In the genomic region with DNA sequence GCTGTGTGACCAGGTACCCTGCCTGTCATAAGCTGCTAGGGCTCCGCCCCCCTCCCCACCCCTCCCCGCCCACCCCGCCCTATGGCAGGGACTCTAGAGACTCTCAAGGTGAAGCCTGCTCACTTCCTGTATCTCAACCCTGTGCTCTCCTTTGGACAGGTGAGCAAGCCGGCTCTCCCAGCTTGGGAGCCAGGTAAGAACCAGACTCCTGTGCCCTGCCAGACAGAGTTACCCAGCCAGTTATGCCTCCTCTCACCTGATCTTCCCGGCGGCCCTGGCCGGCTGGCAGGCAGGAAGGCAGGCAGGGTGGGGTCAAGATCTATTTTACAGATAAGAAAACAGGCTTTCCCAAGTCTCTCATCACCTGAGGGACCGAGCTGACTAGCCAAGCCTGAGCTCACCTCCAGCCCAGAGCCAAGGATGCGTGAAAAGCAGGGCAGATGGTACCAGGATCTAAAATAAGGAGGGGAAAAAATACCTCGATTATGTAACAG, we compare ENCODE assay signal across 9 mouse cellular contexts. TPM values are rescaled to one million over a fixed set of nuclear protein-coding genes. Genes with fewer than 3 reads are reported as not detected.
DNase-seq lines count a peak whose midpoint lies in the region; ATAC-seq and TF ChIP-seq lines count a peak whose summit lies in the region.
"Had no signal": no experiment of that assay in that cellular context is flagged by ENCODE, and none has a peak within 500 bp of the region (broad histone marks: within the 10 kb centered on the region; RNA-seq: fewer than 3 reads in every experiment).

No protein-coding gene starts in this region.

- H3K9ac ChIP-seq in intestine, embryonic 16.5 days (ENCODE audit: low read depth, low read length): no peak overlapping the region; the same call in 1 of the 2 replicates
- no peak overlapping the region for H3K9ac ChIP-seq in liver, postnatal 0 days (replicated peaks)
- H3K9ac ChIP-seq: limb, embryonic 15.5 days had no signal

- TF ChIP-seq CTCF in liver, postnatal 0 days (IDR thresholded peaks at IDR 0.05; ENCODE audit: low read depth): no peak

- DNase-seq in cerebellum, postnatal 4 days (ENCODE audit: low spot score in 2 of 2): no peak
- peak; percentile 54 for DNase-seq in R1 (ENCODE audit: low read depth, low spot score)
- no peak for DNase-seq in liver, postnatal 0 days
- DNase-seq in yolk sac, embryonic 10.5 days (ENCODE audit: low spot score): peak; percentile 43
- no peak for DNase-seq in T-cell, adult 2 months (ENCODE audit: low spot score)
- no peak for DNase-seq in heart, adult 8-10 months (ENCODE audit: low spot score)

- H3K36me3 ChIP-seq in intestine, embryonic 16.5 days (ENCODE audit: control insufficient read depth, insufficient read depth, low read length): peaks cover 6% of the 10 kb centered on the region
- peaks cover 8% of the 10 kb centered on the region for H3K36me3 ChIP-seq in liver, postnatal 0 days (replicated peaks; ENCODE audit: insufficient read depth, low read length)
- H3K36me3 ChIP-seq: limb, embryonic 15.5 days had no signal

- no peaks in the 10 kb centered on the region for H3K9me3 ChIP-seq in intestine, embryonic 16.5 days (ENCODE audit: control insufficient read depth, low read length)
- H3K9me3 ChIP-seq in liver, postnatal 0 days (ENCODE audit: low read length): no peaks in the 10 kb centered on the region
- H3K9me3 ChIP-seq: limb, embryonic 15.5 days had no signal

- peak overlapping the region; percentile 45; the same call in 1 of the 2 replicates for H3K27ac ChIP-seq in intestine, embryonic 16.5 days (ENCODE audit: low read length)
- H3K27ac ChIP-seq in liver, postnatal 0 days (ENCODE audit: low read depth): no peak overlapping the region
- H3K27ac ChIP-seq: limb, embryonic 15.5 days had no signal

- ATAC-seq in cerebellum, adult (ENCODE audit: insufficient number of reproducible peaks, low FRiP score, low TSS enrichment): peak; percentile 86
- peak; percentile 87 for ATAC-seq in intestine, embryonic 16.5 days
- peak; percentile 33; the same call in 1 of the 2 replicates for ATAC-seq in liver, postnatal 0 days

- H3K27me3 ChIP-seq in intestine, embryonic 16.5 days (replicated peaks; ENCODE audit: control insufficient read depth, insufficient read depth, low read length): no peaks in the 10 kb centered on the region
- no peaks in the 10 kb centered on the region for H3K27me3 ChIP-seq in liver, postnatal 0 days (ENCODE audit: insufficient read depth, low read length)
- H3K27me3 ChIP-seq: limb, embryonic 15.5 days had no signal

- H3K4me2 ChIP-seq in intestine, embryonic 16.5 days (ENCODE audit: low read depth, low read length): no peak overlapping the region
- H3K4me2 ChIP-seq in liver, postnatal 0 days (ENCODE audit: low read depth, low read length): no peak overlapping the region
- H3K4me2 ChIP-seq: limb, embryonic 15.5 days had no signal

- 21% methylated on average over 10 of the region's 10 CpGs for WGBS in intestine, embryonic 16.5 days
- 35% methylated on average over 10 of the region's 10 CpGs for WGBS in liver, postnatal 0 days (ENCODE audit: insufficient replicate concordance)

- no peak overlapping the region for H3K4me3 ChIP-seq in intestine, embryonic 16.5 days (ENCODE audit: low read length)
- no peak overlapping the region for H3K4me3 ChIP-seq in liver, postnatal 0 days (ENCODE audit: low read depth, low read length)
- H3K4me3 ChIP-seq: limb, embryonic 15.5 days had no signal

- peaks cover 27% of the 10 kb centered on the region for H3K4me1 ChIP-seq in intestine, embryonic 16.5 days (ENCODE audit: control insufficient read depth, insufficient read depth, low read length)
- H3K4me1 ChIP-seq in liver, postnatal 0 days (ENCODE audit: insufficient read depth): no peaks in the 10 kb centered on the region

- no peak for TF ChIP-seq EP300 in liver, postnatal 0 days (IDR thresholded peaks at IDR 0.05; ENCODE audit: low read depth)

RNA-seq across cellular contexts. Expression of gene Bdh1, which starts 37.9 kb away (rescaled TPM):
- 272 and 331 TPM in 2 replicates for polyA plus RNA-seq in intestine, embryonic 16.5 days (2015; fragmentation: Nextera tagmentation; extraction: Ambion mirVana)
- 208 and 246 TPM in 2 replicates for polyA plus RNA-seq in liver, postnatal 0 days (2015; fragmentation: Nextera tagmentation; extraction: Ambion mirVana)
- total RNA-seq in heart, adult 8-10 months (2022): 100 to 1,000 TPM; 234 to 417 (median 264) TPM

Comparison
In these comparisons a context has a peak if more than half of its experiments do, and no peak if none do; other contexts are left out.
1. ATAC-seq: peak in every context shown above with its lines; median percentile 87 in intestine, embryonic 16.5 days; 86 in cerebellum, adult; 33 in liver, postnatal 0 days.
2. DNase-seq: peak in R1 (single experiment) and yolk sac, embryonic 10.5 days (single experiment); none in cerebellum, postnatal 4 days (0 of 2), liver, postnatal 0 days (single experiment), T-cell, adult 2 months (single experiment) and heart, adult 8-10 months (single experiment).